Mouse (Mus musculus) cerebellum, adult 9-11 months (tissue): ENCODE measurements around the gene Tbc1d13.

ENCODE experiments used
- DNase-seq: peaks from one replicate; pipeline ENCODE4 v3.0.0; 2022

Tbc1d13 gene

DNA sequence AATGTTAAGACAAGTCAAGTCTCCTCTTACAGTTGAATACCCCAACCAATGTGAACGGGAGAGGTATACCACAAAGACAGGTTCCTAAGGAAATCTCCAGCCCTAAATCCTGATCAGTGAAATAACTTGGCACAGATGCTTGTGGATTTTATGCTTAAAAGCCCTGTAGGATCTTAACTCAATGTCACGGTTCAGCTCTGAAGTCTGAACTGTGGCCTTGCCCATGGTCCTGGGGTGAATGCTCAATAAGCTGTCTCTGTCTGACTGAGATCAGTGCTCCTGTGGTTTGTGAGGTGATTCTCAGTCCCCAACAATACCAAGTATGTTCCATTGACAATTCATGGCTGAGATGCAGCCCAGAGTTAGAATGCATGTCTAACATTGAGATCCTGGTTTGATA, 48.9 kb downstream of the Tbc1d13 start:
- DNase-seq, result no peak

- no peak for DNase-seq
Observed at GRCm38 (mm10) chr2:30183721-30184120, 50.2 kb downstream of the Tbc1d13 start.

DNA sequence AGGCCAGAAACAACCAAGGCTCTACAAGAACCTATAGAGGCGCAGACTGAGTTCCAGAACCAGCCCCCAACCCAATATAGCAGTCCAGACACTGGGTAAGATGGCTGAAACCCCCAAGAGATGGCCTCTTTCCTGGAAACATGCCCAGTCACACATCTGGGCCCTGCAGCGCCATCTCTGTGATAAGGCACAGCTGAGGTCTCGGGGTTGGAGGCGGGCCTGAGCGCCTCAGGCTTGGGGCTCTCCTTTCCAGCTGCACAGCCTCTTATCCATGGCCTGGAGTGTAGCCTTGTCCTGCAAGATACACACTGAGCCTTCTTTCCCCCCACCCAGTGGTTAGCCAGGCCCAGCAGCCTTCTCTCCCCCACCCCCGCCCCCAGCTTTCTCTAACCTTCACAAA, 51.7 kb downstream of the Tbc1d13 start:
- no peak for DNase-seq

DNA sequence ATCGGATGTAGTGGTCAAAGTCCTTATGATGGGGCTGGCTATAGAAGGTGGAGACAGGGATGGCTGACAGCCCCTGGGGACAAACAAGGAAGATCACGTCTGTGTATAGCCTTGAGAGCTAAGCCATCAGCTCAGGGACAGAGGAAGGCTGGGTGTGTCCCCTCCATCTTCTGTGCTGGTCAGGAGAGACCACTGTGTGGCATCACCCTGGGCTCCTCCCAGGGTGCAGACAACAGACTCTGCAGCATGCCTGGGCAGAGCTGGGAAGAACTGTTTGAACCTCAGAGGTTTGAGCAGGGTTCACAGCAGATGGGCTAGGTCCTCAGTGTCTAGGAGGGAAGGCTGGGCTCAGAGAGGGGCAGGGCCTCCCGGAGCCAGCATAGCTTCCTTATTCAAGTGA, 52.1 kb downstream of the Tbc1d13 start:
- no peak for DNase-seq

DNA sequence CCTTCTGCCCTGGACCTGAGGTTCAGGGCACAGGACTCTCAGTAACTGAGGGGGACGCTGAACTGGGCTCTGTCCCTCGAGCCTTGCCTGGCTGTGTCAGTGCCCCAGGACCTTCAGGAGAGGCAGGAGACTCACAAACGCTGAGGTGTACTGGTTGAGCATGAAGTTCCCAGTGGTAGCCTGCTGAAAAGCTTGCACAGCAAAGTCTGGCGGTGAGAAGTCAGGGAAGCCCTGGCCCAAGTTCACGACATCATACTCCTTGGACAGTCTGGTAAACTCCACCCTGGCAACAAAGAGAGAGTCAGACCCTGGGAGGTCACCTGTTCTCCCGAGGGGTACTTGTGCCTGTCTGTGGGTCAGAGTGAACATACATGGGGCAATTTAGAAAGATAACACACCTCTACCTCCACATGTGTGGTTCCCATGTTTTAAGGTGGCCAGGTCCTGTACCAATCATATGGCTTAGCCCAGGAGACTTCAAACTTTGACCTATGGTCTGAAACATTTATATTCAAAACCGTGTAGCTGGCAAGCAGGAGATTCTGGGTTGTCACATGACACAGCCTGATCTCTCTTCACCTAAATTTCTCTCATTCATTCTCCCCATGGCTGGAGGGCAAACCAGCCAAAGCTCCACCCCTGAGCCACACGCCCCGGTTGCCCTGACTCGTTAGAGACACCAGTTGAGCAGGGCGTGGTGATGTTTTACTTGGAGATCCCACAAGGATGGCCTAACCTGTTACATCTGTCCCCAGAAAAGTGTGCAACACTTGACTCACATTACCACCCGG, 58.4 kb downstream of the Tbc1d13 start:
- DNase-seq, result no peak

DNA sequence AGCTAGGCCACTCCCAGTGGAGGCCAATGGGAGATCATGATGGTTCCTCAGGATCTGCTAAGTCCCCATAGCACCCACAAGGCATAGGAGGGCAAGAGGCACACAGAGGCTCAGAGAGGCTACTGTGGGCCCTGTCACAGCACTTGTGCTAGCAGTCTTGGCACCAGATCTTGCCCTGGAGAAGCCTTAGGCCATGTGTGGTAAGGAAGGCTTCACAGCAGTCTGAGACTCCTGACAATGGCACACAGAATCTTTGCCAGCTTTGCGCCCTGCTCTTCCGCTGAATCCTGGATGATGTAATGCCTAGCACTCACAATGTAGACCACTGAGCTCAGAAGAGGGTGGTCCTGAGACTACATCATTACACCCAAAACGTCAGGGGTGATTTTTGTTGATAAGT, 61.1 kb downstream of the Tbc1d13 start:
- DNase-seq, result no peak

- DNase-seq, result no peak
Observed at GRCm38 (mm10) chr2:30198021-30198420, 64.5 kb downstream of the Tbc1d13 start.

DNA sequence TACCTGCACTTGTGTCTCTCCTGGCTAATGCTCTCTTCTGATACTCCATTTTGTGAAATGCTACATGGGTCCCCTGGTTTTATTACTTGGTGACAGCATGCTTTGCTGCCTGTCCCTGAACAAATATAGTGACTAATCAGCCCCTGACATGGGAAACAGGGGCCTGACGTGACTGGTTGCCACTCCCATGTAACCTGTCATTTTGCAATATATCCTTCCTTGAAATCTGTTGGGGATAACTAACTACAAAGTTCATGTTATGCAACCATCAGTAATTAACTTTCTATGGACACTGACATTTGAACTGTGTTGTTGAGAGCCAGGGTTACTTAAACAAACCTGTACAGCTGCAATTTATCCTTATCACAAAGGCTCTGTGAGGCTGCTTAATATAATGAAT, 66.4 kb downstream of the Tbc1d13 start:
- DNase-seq, result no peak

GRCm38 (mm10) chr2:30200388-30200925, 66.9 kb downstream of the Tbc1d13 start:
- DNase-seq, result no peak
